Comparison of ENCODE assay signal across 8 mouse cellular contexts in genomic region chr10:67644280-67644679, GRCm38 (mm10).
DNase-seq lines count a peak whose midpoint lies in the region; ATAC-seq and TF ChIP-seq lines count a peak whose summit lies in the region.

No protein-coding gene starts in this region.

- peaks cover 18% of the 10 kb centered on the region for H3K4me1 ChIP-seq in spleen, adult 2 months (ENCODE audit: control insufficient read depth, insufficient read depth, insufficient read length)
- H3K4me1 ChIP-seq in hindbrain, embryonic 12.5 days = peaks cover 20% of the 10 kb centered on the region; the same call in 1 of the 2 replicates

- no peak overlapping the region for H3K4me3 ChIP-seq in spleen, adult 2 months (ENCODE audit: extremely low read depth, insufficient read depth, insufficient read length)
- H3K4me3 ChIP-seq in hindbrain, embryonic 12.5 days = no peak overlapping the region

- peak; percentile 30 to 34 for DNase-seq in spleen, adult 2 months (ENCODE audit: low read depth in 1 of 2, low spot score in 2 of 2)
- no peak for DNase-seq in spleen, adult 12 weeks (ENCODE audit: low spot score)
- peak; percentile 51 to 57 for DNase-seq in heart, adult 18-20 months
- DNase-seq in kidney, postnatal 14 days = peak; percentile 65
- DNase-seq in thymus, postnatal 36 days = peak; percentile 32 to 35
- DNase-seq in right cerebral cortex, postnatal 10 days (ENCODE audit: low spot score in 2 of 2) = no peak

- no peak overlapping the region for H3K4me2 ChIP-seq in hindbrain, embryonic 12.5 days (replicated peaks)

- no peak for TF ChIP-seq POLR2A in spleen, adult 2 months (IDR thresholded peaks at IDR 0.05; ENCODE audit: low read depth, low read length)

- ATAC-seq in frontal cortex, adult (ENCODE audit: low TSS enrichment) = no peak
- no peak for ATAC-seq in hindbrain, embryonic 12.5 days (ENCODE audit: low FRiP score)

- H3K9me3 ChIP-seq in hindbrain, embryonic 12.5 days (replicated peaks) = no peaks in the 10 kb centered on the region

- WGBS in spleen, adult 2 months = 15% methylated on average over 1 of the region's 1 CpGs
- WGBS in hindbrain, embryonic 12.5 days = 68% methylated on average over 1 of the region's 1 CpGs

- H3K27ac ChIP-seq in spleen, adult 2 months (ENCODE audit: insufficient read depth, low read length) = peak overlapping the region; percentile 82
- no peak overlapping the region for H3K27ac ChIP-seq in hindbrain, embryonic 12.5 days

- no peaks in the 10 kb centered on the region for H3K36me3 ChIP-seq in spleen, adult 2 months (ENCODE audit: control insufficient read depth, insufficient read depth, low read length)
- no peaks in the 10 kb centered on the region for H3K36me3 ChIP-seq in hindbrain, embryonic 12.5 days

- no peak overlapping the region for H3K9ac ChIP-seq in hindbrain, embryonic 12.5 days

- no peak for TF ChIP-seq CTCF in spleen, adult 2 months (IDR thresholded peaks at IDR 0.05; ENCODE audit: extremely low read depth, insufficient read depth, insufficient read length, insufficient replicate concordance)

- no peaks in the 10 kb centered on the region for H3K27me3 ChIP-seq in spleen, adult 2 months (ENCODE audit: control insufficient read depth, insufficient read depth, low read length)
- H3K27me3 ChIP-seq in hindbrain, embryonic 12.5 days = 0 out of 2 replicates have a peak, but pooled peaks cover 7% of the 10 kb centered on the region

Comparison
In these comparisons a context has a peak if more than half of its experiments do, and no peak if none do; other contexts are left out.
1. DNase-seq: peak in spleen, adult 2 months (2 of 2), heart, adult 18-20 months (2 of 2), kidney, postnatal 14 days (single experiment) and thymus, postnatal 36 days (2 of 2); none in spleen, adult 12 weeks (single experiment) and right cerebral cortex, postnatal 10 days (0 of 2).